Mouse (Mus musculus): ENCODE measurements around the gene Lyzl4.

GRCm38 (mm10) chr9:121592948-121593550 is 48.8 kb downstream of the Lyzl4 start:
- TF ChIP-seq GATA1 (IDR thresholded peaks at IDR 0.05; ENCODE audit: low read length) (no peak), TAL1 (IDR thresholded peaks at IDR 0.05; ENCODE audit: low read length) (no peak)

Data from erythroblast, embryonic 14.5 days (primary cell).